Mouse (Mus musculus): ENCODE results near the gene Nim1k. TPM values are rescaled to one million over a fixed set of nuclear protein-coding genes. Genes with fewer than 3 reads are reported as not detected.
"Not testable (repeated sequence)": the region's sequence is repeated elsewhere in the genome, so short reads cannot be mapped to it uniquely, and the experiment has no call there.

The Nim1k gene
- polyA plus RNA-seq, 2 experiments from 2014 or later, result 0.62 to 1.1 TPM

GRCm38 (mm10) chr13:119689709-119690038 lies 66.0 kb downstream of the Nim1k start:
- ATAC-seq, result no peak

- no peak for ATAC-seq
These were observed 71.1 kb downstream of the Nim1k start for GRCm38 (mm10) chr13:119684416-119685177.

- no peak for ATAC-seq
These were observed 74.5 kb downstream of the Nim1k start for GRCm38 (mm10) chr13:119681161-119681560.

GRCm38 (mm10) chr13:119679721-119680120 lies 76.0 kb downstream of the Nim1k start:
- no peak for ATAC-seq

GRCm38 (mm10) chr13:119678794-119679193 lies 76.9 kb downstream of the Nim1k start:
- no peak for ATAC-seq

- not testable (repeated sequence) for ATAC-seq
These were observed 94.3 kb downstream of the Nim1k start for GRCm38 (mm10) chr13:119661420-119661819.

Other genes starting within 250 kb of the Nim1k start
- under 1 TPM in 1 of 2 experiments, not detected in 1; 0.26 TPM for gene Ccl28, start 132.1 kb downstream of the Nim1k start, polyA plus RNA-seq (2017; shearing (Covaris generic))
- 10 to 100 TPM; 51.0 to 58.3 TPM for gene Hmgcs1, start 65.5 kb downstream of the Nim1k start, polyA plus RNA-seq (2017; shearing (Covaris generic))
- 10 to 100 TPM; 18.8 to 22.1 TPM for gene Zfp131, start 35.0 kb upstream of the Nim1k start, polyA plus RNA-seq (2017; shearing (Covaris generic))
- not detected for gene AF067063, start 74.3 kb upstream of the Nim1k start, polyA plus RNA-seq (2017; shearing (Covaris generic))
- gene D13Ertd608e, start 80.1 kb upstream of the Nim1k start, polyA plus RNA-seq (2017; shearing (Covaris generic)), result not detected
- gene Tcstv1, start 138.9 kb upstream of the Nim1k start, polyA plus RNA-seq (2017; shearing (Covaris generic)), result not detected
- not detected for gene Gm21761, start 173.4 kb upstream of the Nim1k start, polyA plus RNA-seq (2017; shearing (Covaris generic))
- not detected for gene B020031M17Rik, start 194.9 kb upstream of the Nim1k start, polyA plus RNA-seq (2017; shearing (Covaris generic))